Mouse (Mus musculus) stomach, embryonic 16.5 days (tissue): Measurements from ENCODE around the gene Hdac4. TPM values are rescaled to one million over a fixed set of nuclear protein-coding genes. Genes with fewer than 3 reads are reported as not detected.

Experiments
- ATAC-seq: fragments of 200-750 bp; cut with Nextera tagmentation; 2 replicates; pipeline ENCODE4 v1.8.0; 2017; ENCODE audit warnings: moderate number of reproducible peaks, moderate TSS enrichment; ENCODE audit not compliant: insufficient read depth, low FRiP score
- H3K27ac ChIP-seq: fragments of 300-500 bp; sonication (generic); 2 replicates; pipeline ENCODE4 v1.5.1; 2014; ENCODE audit warnings: low read length
- H3K27me3 ChIP-seq: fragments of 300-500 bp; sonication (generic); 2 replicates; pipeline ENCODE4 v1.6.1; 2014; ENCODE audit warnings: low read length, control low read depth, mixed read lengths; ENCODE audit not compliant: control insufficient read depth, insufficient read depth
- H3K36me3 ChIP-seq: fragments of 300-500 bp; sonication (generic); 2 replicates; pipeline ENCODE4 v1.6.1; 2014; ENCODE audit warnings: low read length; ENCODE audit not compliant: control insufficient read depth, insufficient read depth
- H3K4me1 ChIP-seq: fragments of 300-500 bp; sonication (generic); 2 replicates; pipeline ENCODE4 v1.6.1; 2014; ENCODE audit warnings: low read length, control low read depth, mixed read lengths; ENCODE audit not compliant: control insufficient read depth, insufficient read depth
- H3K4me2 ChIP-seq: fragments of 300-500 bp; sonication (generic); 2 replicates; pipeline ENCODE4 v1.6.1; 2014; ENCODE audit warnings: low read depth, low read length, mixed read lengths
- H3K4me3 ChIP-seq: fragments of 300-500 bp; sonication (generic); replicated peaks from 2 replicates; pipeline ENCODE4 v1.5.1; 2014; ENCODE audit warnings: mild to moderate bottlenecking, low read length
- H3K9ac ChIP-seq: fragments of 300-500 bp; sonication (generic); 2 replicates; pipeline ENCODE4 v1.6.1; 2014; ENCODE audit warnings: low read length
- H3K9me3 ChIP-seq: fragments of 300-500 bp; sonication (generic); replicated peaks from 2 replicates; pipeline ENCODE4 v1.6.1; 2016; ENCODE audit warnings: low read length, control low read depth; ENCODE audit not compliant: control insufficient read depth
- WGBS: fragments of 180-500 bp; shearing (Covaris S2); extraction: QIAGEN DNeasy Blood & Tissue Kit; methylation state at CpG from one replicate; pipeline ENCODE4 v1.1.7; 2014; 5-methylcytosine and 5-hydroxymethylcytosine counted together
- polyA plus RNA-seq: library from polyadenylated mRNA; unstranded; fragments of >200 nt; fragmentation: Nextera tagmentation; extraction: Ambion mirVana; gene quantifications from 2 replicates; pipeline ENCODE4 v1.2.1, GENCODE M21; 2015

The Hdac4 gene
- polyA plus RNA-seq, 1 experiment from 2014 or later, result 15.7 TPM

DNA sequence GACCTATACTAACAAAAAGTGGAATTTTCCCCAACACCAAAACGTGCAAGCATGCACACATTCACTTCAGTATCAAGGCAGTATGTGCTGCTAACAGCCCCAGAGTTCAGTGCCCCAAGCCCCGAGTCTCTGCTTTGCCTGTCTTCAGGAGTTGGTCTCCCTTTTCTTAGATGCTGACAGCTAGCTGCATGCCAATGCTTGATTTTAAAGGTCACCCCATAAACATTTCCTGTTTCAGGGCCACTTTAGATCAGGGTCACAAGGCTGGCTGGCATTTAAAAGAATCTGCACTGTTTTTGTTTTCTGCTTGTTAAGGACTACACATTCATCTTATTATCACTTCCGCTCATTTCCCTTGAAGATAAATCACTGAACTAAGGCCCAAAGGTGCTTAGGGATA lies 92.1 kb downstream of the Hdac4 start:
- Histone ChIP-seq H3K4me3 (no peak overlapping the region), H3K9me3 (no peaks in the 10 kb centered on the region), H3K9ac (no peak overlapping the region), H3K27ac (no peak overlapping the region), H3K36me3 (no peaks in the 10 kb centered on the region), H3K27me3 (no peaks in the 10 kb centered on the region), H3K4me1 (no peaks in the 10 kb centered on the region; the same call in 1 of the 2 replicates), H3K4me2 (no peak overlapping the region)
- ATAC-seq, result no peak
- WGBS, result 72% methylated on average over 3 of the region's 3 CpGs

DNA sequence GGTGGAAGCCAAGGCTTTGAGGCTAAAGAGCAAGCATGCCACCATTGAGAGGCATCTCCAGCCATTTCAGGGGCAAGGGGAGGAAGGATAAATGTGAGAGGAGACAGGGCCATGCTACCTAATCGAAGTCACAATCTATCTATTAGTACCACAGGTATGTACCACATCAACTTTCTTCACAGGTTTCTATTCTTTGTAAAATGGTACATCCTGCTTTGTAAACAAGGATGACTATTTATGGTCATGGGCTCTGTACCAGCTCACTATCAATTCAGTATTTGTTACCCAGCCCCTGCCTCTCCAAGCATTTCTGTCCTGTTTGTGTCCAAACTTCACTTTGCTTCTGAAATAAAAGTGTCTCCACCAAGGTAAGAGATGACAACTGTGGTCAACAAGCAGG lies 92.7 kb downstream of the Hdac4 start:
- Histone ChIP-seq H3K36me3 (no peaks in the 10 kb centered on the region), H3K4me2 (no peak overlapping the region), H3K27me3 (no peaks in the 10 kb centered on the region), H3K27ac (no peak overlapping the region), H3K9me3 (no peaks in the 10 kb centered on the region), H3K4me3 (no peak overlapping the region), H3K9ac (no peak overlapping the region), H3K4me1 (no peaks in the 10 kb centered on the region)
- 86% methylated on average over 1 of the region's 1 CpGs for WGBS
- ATAC-seq, result no peak

DNA sequence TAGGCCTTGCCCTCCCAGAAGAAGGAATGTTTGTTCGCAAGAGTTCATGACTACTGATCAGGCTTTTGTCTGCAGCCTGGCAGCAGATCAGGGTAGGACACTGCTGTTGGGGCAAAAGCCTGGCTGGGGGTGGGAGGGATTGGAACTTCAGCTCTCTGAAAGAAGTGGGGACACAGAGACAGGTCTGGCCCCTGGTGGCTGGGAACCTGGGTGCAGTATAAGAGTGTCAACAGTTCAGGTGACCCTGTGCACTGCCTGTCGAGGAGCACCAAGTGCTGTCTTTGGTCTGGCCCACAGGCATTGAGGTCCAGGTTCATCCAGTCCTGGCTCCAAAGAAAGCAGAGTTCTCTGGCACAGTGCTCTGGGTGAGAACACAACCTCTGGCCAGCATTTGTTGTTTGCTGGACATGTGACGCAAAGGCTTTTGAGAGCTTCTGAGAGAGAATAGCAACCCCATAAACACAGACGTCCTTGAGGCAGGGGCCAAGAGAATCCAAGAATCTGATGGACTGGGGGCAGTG lies 95.1 kb downstream of the Hdac4 start:
- H3K4me3 ChIP-seq, result no peak overlapping the region
- no peaks in the 10 kb centered on the region for H3K9me3 ChIP-seq
- no peak for ATAC-seq
- H3K27me3 ChIP-seq, result no peaks in the 10 kb centered on the region
- H3K9ac ChIP-seq, result no peak overlapping the region
- H3K4me2 ChIP-seq, result no peak overlapping the region
- no peak overlapping the region for H3K27ac ChIP-seq
- no peaks in the 10 kb centered on the region for H3K4me1 ChIP-seq
- 62% methylated on average over 4 of the region's 4 CpGs for WGBS
- H3K36me3 ChIP-seq, result no peaks in the 10 kb centered on the region

GRCm38 (mm10) chr1:92099964-92100363 lies 95.5 kb downstream of the Hdac4 start:
- Histone ChIP-seq H3K9ac (no peak overlapping the region), H3K4me1 (no peaks in the 10 kb centered on the region), H3K4me2 (no peak overlapping the region), H3K9me3 (no peaks in the 10 kb centered on the region), H3K36me3 (no peaks in the 10 kb centered on the region), H3K27ac (no peak overlapping the region), H3K4me3 (no peak overlapping the region), H3K27me3 (no peaks in the 10 kb centered on the region)
- WGBS, result 87% methylated on average over 4 of the region's 4 CpGs
- no peak for ATAC-seq

- Histone ChIP-seq H3K4me2 (no peak overlapping the region), H3K36me3 (no peaks in the 10 kb centered on the region), H3K27ac (no peak overlapping the region), H3K9ac (no peak overlapping the region), H3K9me3 (no peaks in the 10 kb centered on the region), H3K4me1 (no peaks in the 10 kb centered on the region), H3K27me3 (no peaks in the 10 kb centered on the region), H3K4me3 (no peak overlapping the region)
- ATAC-seq, result no peak
- WGBS, result 53% methylated on average over 4 of the region's 4 CpGs
Observed at GRCm38 (mm10) chr1:92099502-92099901, 96.0 kb downstream of the Hdac4 start.

GRCm38 (mm10) chr1:92098456-92098855 lies 97.0 kb downstream of the Hdac4 start:
- no peaks in the 10 kb centered on the region for H3K9me3 ChIP-seq
- H3K9ac ChIP-seq, result no peak overlapping the region
- H3K36me3 ChIP-seq, result no peaks in the 10 kb centered on the region
- no peak for ATAC-seq
- 82% methylated on average over 3 of the region's 3 CpGs for WGBS
- H3K27me3 ChIP-seq, result no peaks in the 10 kb centered on the region
- H3K4me1 ChIP-seq, result no peaks in the 10 kb centered on the region
- no peak overlapping the region for H3K27ac ChIP-seq
- no peak overlapping the region for H3K4me2 ChIP-seq
- no peak overlapping the region for H3K4me3 ChIP-seq

- Histone ChIP-seq H3K36me3 (no peaks in the 10 kb centered on the region), H3K9ac (no peak overlapping the region), H3K27ac (no peak overlapping the region), H3K4me3 (no peak overlapping the region), H3K27me3 (no peaks in the 10 kb centered on the region), H3K4me2 (no peak overlapping the region), H3K4me1 (no peaks in the 10 kb centered on the region), H3K9me3 (no peaks in the 10 kb centered on the region)
- no peak for ATAC-seq
- 72% methylated on average over 3 of the region's 3 CpGs for WGBS
Observed at GRCm38 (mm10) chr1:92096991-92097525, 98.4 kb downstream of the Hdac4 start.

DNA sequence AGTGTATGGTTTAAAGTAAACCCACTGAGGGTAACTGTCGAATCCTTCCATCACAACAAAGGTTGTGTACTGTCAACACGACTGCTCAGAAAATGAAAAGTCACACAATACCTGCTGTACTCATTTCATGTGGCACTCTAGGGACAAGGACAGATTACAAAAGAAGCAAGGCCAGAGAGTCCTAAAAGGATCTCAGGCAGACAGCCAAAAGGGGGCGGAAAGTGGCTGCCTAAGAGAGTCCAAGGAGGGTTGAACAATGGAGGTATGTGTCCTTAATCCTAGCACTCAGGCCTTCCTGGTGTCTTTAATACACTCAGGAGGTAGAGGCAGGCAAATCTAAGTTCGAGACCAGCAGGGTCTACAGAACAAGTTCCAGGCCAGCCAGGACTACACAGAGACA lies 103.2 kb downstream of the Hdac4 start:
- no peaks in the 10 kb centered on the region for H3K9me3 ChIP-seq
- no peak overlapping the region for H3K27ac ChIP-seq
- H3K27me3 ChIP-seq, result no peaks in the 10 kb centered on the region
- no peaks in the 10 kb centered on the region for H3K36me3 ChIP-seq
- H3K4me3 ChIP-seq, result no peak overlapping the region
- H3K4me1 ChIP-seq, result peaks cover 5% of the 10 kb centered on the region; the same call in 1 of the 2 replicates
- H3K4me2 ChIP-seq, result no peak overlapping the region
- ATAC-seq, result no peak
- 88% methylated on average over 4 of the region's 4 CpGs for WGBS
- H3K9ac ChIP-seq, result no peak overlapping the region

GRCm38 (mm10) chr1:92087821-92088220 lies 107.7 kb downstream of the Hdac4 start:
- Histone ChIP-seq H3K36me3 (no peaks in the 10 kb centered on the region), H3K9me3 (no peaks in the 10 kb centered on the region), H3K4me2 (no peak overlapping the region), H3K9ac (no peak overlapping the region), H3K4me3 (no peak overlapping the region), H3K27ac (no peak overlapping the region), H3K4me1 (peaks cover 21% of the 10 kb centered on the region; the same call in 1 of the 2 replicates), H3K27me3 (no peaks in the 10 kb centered on the region)
- ATAC-seq, result no peak
- WGBS, result 40% methylated on average over 2 of the region's 2 CpGs
